ENCODE assay signal across 16 mouse cellular contexts in the genomic region with DNA sequence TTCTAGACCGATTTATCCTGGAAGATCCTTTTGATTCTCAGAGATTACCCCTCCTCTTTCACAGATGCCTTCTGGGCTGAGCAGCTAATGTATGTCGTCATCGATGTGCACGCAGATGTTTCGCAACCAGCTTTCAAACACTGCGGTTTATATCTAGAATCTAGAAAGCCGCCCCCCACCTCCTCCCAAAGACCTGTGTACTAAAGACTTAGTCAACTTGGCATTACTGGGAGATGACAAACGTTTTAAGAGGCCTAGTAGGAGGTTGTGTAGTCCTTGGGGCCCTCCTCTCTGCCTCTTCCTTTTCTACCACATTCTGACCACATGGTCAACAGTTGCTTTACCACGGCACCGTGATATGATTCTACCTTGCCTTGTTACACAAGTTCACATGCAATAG. TPM values are rescaled to one million over a fixed set of nuclear protein-coding genes. Genes with fewer than 3 reads are reported as not detected.
DNase-seq lines count a peak whose midpoint lies in the region; ATAC-seq lines count a peak whose summit lies in the region.
"Had no signal": no experiment of that assay in that cellular context is flagged by ENCODE, and none has a peak within 500 bp of the region (broad histone marks: within the 10 kb centered on the region; RNA-seq: fewer than 3 reads in every experiment).

No protein-coding gene starts in this region.

- ATAC-seq in granulocyte monocyte progenitor cell, adult 5-6 weeks (replicated peaks; ENCODE audit: poor library complexity, severe bottlenecking), result peak; percentile 86
- ATAC-seq: activated CD4-positive, CD25-positive, alpha-beta regulatory T cell, adult 4 months; Patski had no signal

- peak; percentile 79 for DNase-seq in heart, adult 11 months
- DNase-seq in heart, adult 18-20 months, result no peak
- peak; percentile 22 to 29 for DNase-seq in thymus, postnatal 10 days (ENCODE audit: low spot score in 2 of 2)
- no peak for DNase-seq in thymus, adult 18-20 months
- peak; percentile 17 for DNase-seq in thymus, postnatal 25 days
- no peak for DNase-seq in frontal cortex, postnatal 14 days (ENCODE audit: low spot score in 2 of 2)
- no peak for DNase-seq in layer of hippocampus, adult 9-11 months
- DNase-seq: adrenal gland, postnatal 25 days; cerebellum, adult 9-10 months; heart, postnatal 4 days; kidney, adult 2 months; kidney, postnatal 25 days; right cerebral cortex, postnatal 25 days had no signal

RNA-seq across cellular contexts. Expression of gene Ankrd55, which starts 29.8 kb away (rescaled TPM):
- total RNA-seq in heart, adult 18-20 months (2021), result 1 to 10 TPM; 1.3 to 2.3 TPM
- 0.67 TPM in 1 of 2 replicates, not detected in the other for total RNA-seq in granulocyte monocyte progenitor cell, adult 5-6 weeks (2014; fragmentation: Nextera tagmentation)
- total RNA-seq in granulocyte monocyte progenitor cell, adult 5-6 weeks (2017), result not detected in 2 replicates
- total RNA-seq: heart, postnatal 4 days had no signal

Comparison
In these comparisons a context has a peak if more than half of its experiments do, and no peak if none do; other contexts are left out.
1. DNase-seq: peak in heart, adult 11 months (single experiment), thymus, postnatal 10 days (2 of 2) and thymus, postnatal 25 days (single experiment); none in heart, adult 18-20 months (0 of 2), thymus, adult 18-20 months (0 of 2), frontal cortex, postnatal 14 days (0 of 2) and layer of hippocampus, adult 9-11 months (single experiment).